16 mouse cellular contexts compared by ENCODE assay signal in the genomic region with DNA sequence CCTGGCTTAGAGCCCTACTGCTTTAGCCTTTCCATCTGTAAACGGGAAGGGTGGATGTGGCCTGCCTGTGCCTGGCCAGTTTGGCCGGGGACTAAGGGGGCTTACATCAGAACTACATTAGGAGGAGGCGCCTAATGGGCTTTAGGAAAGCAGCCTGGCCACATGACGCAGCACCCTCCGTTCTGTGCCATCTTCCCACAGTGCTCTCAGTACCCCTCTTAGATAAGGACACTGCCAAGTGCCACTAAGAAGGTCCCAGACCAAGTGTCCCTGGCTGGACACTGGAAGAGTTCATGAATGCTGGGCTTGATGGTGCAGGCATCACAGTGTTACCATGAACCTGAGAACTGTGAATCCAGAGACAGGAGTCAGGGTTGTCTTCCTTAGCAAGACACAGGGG. TPM values are rescaled to one million over a fixed set of nuclear protein-coding genes. Genes with fewer than 3 reads are reported as not detected.
DNase-seq lines count a peak whose midpoint lies in the region; ATAC-seq and TF ChIP-seq lines count a peak whose summit lies in the region.
"Had no signal": no experiment of that assay in that cellular context is flagged by ENCODE, and none has a peak within 500 bp of the region (broad histone marks: within the 10 kb centered on the region; RNA-seq: fewer than 3 reads in every experiment).

No protein-coding gene starts in this region.

- no peak for TF ChIP-seq POLR2A in lung, adult 2 months (IDR thresholded peaks at IDR 0.05; ENCODE audit: borderline replicate concordance, extremely low read depth, low read depth, low read length)
- no peak for TF ChIP-seq POLR2A in kidney, adult 2 months (IDR thresholded peaks at IDR 0.05; ENCODE audit: low read depth, low read length)

- peaks cover 61% of the 10 kb centered on the region for H3K4me1 ChIP-seq in heart, embryonic 10.5 days
- peaks cover 33% of the 10 kb centered on the region for H3K4me1 ChIP-seq in lung, postnatal 0 days (ENCODE audit: insufficient read depth, low read depth, low read length)
- peaks cover 62% of the 10 kb centered on the region for H3K4me1 ChIP-seq in lung, adult 2 months (ENCODE audit: control insufficient read depth, insufficient read depth, low read length)
- peaks cover 81% of the 10 kb centered on the region for H3K4me1 ChIP-seq in liver, embryonic 12.5 days
- H3K4me1 ChIP-seq in kidney, adult 2 months (ENCODE audit: control insufficient read depth, insufficient read depth, low read length) = peaks cover 12% of the 10 kb centered on the region

- ATAC-seq in lung, postnatal 0 days = no peak
- peak; percentile 8; the same call in 1 of the 2 replicates for ATAC-seq in liver, embryonic 12.5 days

- intact Hi-C loops in heart, postnatal 14 days (cut with DNase I) = no loop called here

- H3K4me3 ChIP-seq in heart, embryonic 10.5 days = no peak overlapping the region
- H3K4me3 ChIP-seq in lung, postnatal 0 days (ENCODE audit: low read depth, low read length) = no peak overlapping the region
- no peak overlapping the region for H3K4me3 ChIP-seq in lung, adult 2 months (replicated peaks; ENCODE audit: extremely low read depth, low read depth, low read length)
- H3K4me3 ChIP-seq in liver, embryonic 12.5 days = 0 out of 2 replicates have a peak overlapping the region, but pooled peaks have one; percentile 10
- no peak overlapping the region for H3K4me3 ChIP-seq in kidney, adult 2 months (ENCODE audit: insufficient read depth, low read depth, low read length)
- H3K4me3 ChIP-seq: lung, embryonic 15.5 days had no signal

- no peak for TF ChIP-seq CTCF in lung, postnatal 0 days (IDR thresholded peaks at IDR 0.05)
- TF ChIP-seq CTCF in lung, adult 2 months (IDR thresholded peaks at IDR 0.05; ENCODE audit: insufficient read depth, low read length) = no peak
- TF ChIP-seq CTCF in kidney, adult 2 months (conservative IDR thresholded peaks at IDR 0.05; ENCODE audit: insufficient read depth, insufficient read length, low read depth, low read length) = no peak

- H3K9ac ChIP-seq in lung, postnatal 0 days (replicated peaks; ENCODE audit: low read depth) = no peak overlapping the region
- H3K9ac ChIP-seq in liver, embryonic 12.5 days = peak overlapping the region; percentile 54
- H3K9ac ChIP-seq: hindbrain, embryonic 14.5 days; lung, embryonic 15.5 days had no signal

- peaks cover 7% of the 10 kb centered on the region for H3K27me3 ChIP-seq in heart, embryonic 10.5 days (ENCODE audit: insufficient read depth, poor library complexity, severe bottlenecking)
- no peaks in the 10 kb centered on the region for H3K27me3 ChIP-seq in lung, postnatal 0 days (replicated peaks; ENCODE audit: insufficient read depth, low read length)
- H3K27me3 ChIP-seq in liver, embryonic 12.5 days (replicated peaks) = no peaks in the 10 kb centered on the region
- no peaks in the 10 kb centered on the region for H3K27me3 ChIP-seq in kidney, adult 2 months (replicated peaks; ENCODE audit: control insufficient read depth, insufficient read depth, low read length)
- H3K27me3 ChIP-seq: lung, embryonic 15.5 days had no signal

- H3K4me2 ChIP-seq in lung, postnatal 0 days (replicated peaks; ENCODE audit: low read depth, low read length) = no peak overlapping the region
- H3K4me2 ChIP-seq in liver, embryonic 12.5 days = peak overlapping the region; percentile 62
- H3K4me2 ChIP-seq: hindbrain, embryonic 14.5 days; lung, embryonic 15.5 days; midbrain, embryonic 11.5 days had no signal

- 63% methylated on average over 5 of the region's 5 CpGs for WGBS in heart, embryonic 10.5 days
- WGBS in lung, postnatal 0 days = 62% methylated on average over 5 of the region's 5 CpGs
- WGBS in lung, adult 2 months = 42% methylated on average over 5 of the region's 5 CpGs
- 41% methylated on average over 5 of the region's 5 CpGs for WGBS in liver, embryonic 12.5 days (ENCODE audit: insufficient replicate concordance)
- 75% methylated on average over 5 of the region's 5 CpGs for WGBS in kidney, adult 2 months

- no peak for DNase-seq in heart, embryonic 10.5 days (ENCODE audit: low spot score)
- DNase-seq in heart, postnatal 14 days = no peak
- no peak for DNase-seq in lung, postnatal 0 days (ENCODE audit: low spot score)
- no peak for DNase-seq in lung, adult 2 months
- DNase-seq in kidney, adult 2 months = no peak
- DNase-seq in urinary bladder, postnatal 36 days (ENCODE audit: low spot score in 2 of 2) = no peak
- DNase-seq in layer of hippocampus, postnatal 14 days (ENCODE audit: low spot score in 2 of 2) = no peak
- DNase-seq: B cell, adult 2 months; cerebellum, adult 8-10 months; layer of hippocampus, adult 9-11 months; retina, postnatal 1 day had no signal

- no peaks in the 10 kb centered on the region for H3K36me3 ChIP-seq in heart, embryonic 10.5 days
- no peaks in the 10 kb centered on the region; the same call in 1 of the 2 replicates for H3K36me3 ChIP-seq in lung, postnatal 0 days (ENCODE audit: insufficient read depth, low read length)
- no peaks in the 10 kb centered on the region for H3K36me3 ChIP-seq in liver, embryonic 12.5 days
- no peaks in the 10 kb centered on the region for H3K36me3 ChIP-seq in kidney, adult 2 months (ENCODE audit: control insufficient read depth, insufficient read depth, low read length)
- H3K36me3 ChIP-seq: lung, embryonic 15.5 days had no signal

- peak overlapping the region; percentile 26; the same call in 1 of the 2 replicates for H3K27ac ChIP-seq in heart, embryonic 10.5 days
- 0 out of 2 replicates have a peak overlapping the region, but pooled peaks have one; percentile 20 for H3K27ac ChIP-seq in lung, postnatal 0 days (ENCODE audit: low read length)
- H3K27ac ChIP-seq in liver, embryonic 12.5 days = peak overlapping the region; percentile 91
- H3K27ac ChIP-seq in kidney, adult 2 months (ENCODE audit: insufficient read depth, low read depth, low read length) = no peak overlapping the region
- H3K27ac ChIP-seq: hindbrain, embryonic 14.5 days; kidney, postnatal 0 days had no signal

- no peaks in the 10 kb centered on the region for H3K9me3 ChIP-seq in heart, embryonic 10.5 days
- H3K9me3 ChIP-seq in lung, postnatal 0 days (ENCODE audit: low read length) = no peaks in the 10 kb centered on the region
- no peaks in the 10 kb centered on the region for H3K9me3 ChIP-seq in liver, embryonic 12.5 days (replicated peaks)
- H3K9me3 ChIP-seq: lung, embryonic 15.5 days had no signal

- TF ChIP-seq EP300 in lung, postnatal 0 days (IDR thresholded peaks at IDR 0.05) = no peak

RNA-seq across cellular contexts. Expression of a gene that starts 20.7 kb away (rescaled TPM):
- polyA plus RNA-seq in heart, embryonic 10.5 days (2016; fragmentation: Nextera tagmentation; extraction: Ambion mirVana) = 70.2 and 73.2 TPM in 2 replicates
- total RNA-seq in heart, postnatal 14 days (2021) = 10 to 100 TPM; 63.4 to 69.8 TPM
- 962 and 974 TPM in 2 replicates for polyA plus RNA-seq in lung, postnatal 0 days (2015; fragmentation: Nextera tagmentation; extraction: Ambion mirVana)
- 405 and 537 TPM in 2 replicates for polyA plus RNA-seq in lung, adult 2 months (2012; rRNA removed)
- polyA plus RNA-seq in liver, embryonic 12.5 days (2016; fragmentation: Nextera tagmentation; extraction: Ambion mirVana) = 88.3 and 93.3 TPM in 2 replicates
- polyA plus RNA-seq in kidney, adult 2 months (2012; rRNA removed) = 138 and 140 TPM in 2 replicates
- 100 to 1,000 TPM; 103 to 117 TPM for total RNA-seq in layer of hippocampus, postnatal 14 days (2021)
